Mouse (Mus musculus) kidney, embryonic 15.5 days (tissue): ENCODE results near the gene Ncoa1. TPM values are rescaled to one million over a fixed set of nuclear protein-coding genes. Genes with fewer than 3 reads are reported as not detected.
A peak's percentile ranks its signal among the peaks of the same experiment; 100 is the strongest.

ENCODE experiments used
- ATAC-seq: fragments of 200-750 bp; cut with Nextera tagmentation; replicated peaks from 2 replicates; pipeline ENCODE4 v1.8.0; 2017; ENCODE audit warnings: moderate TSS enrichment; ENCODE audit not compliant: low FRiP score
- H3K27ac ChIP-seq: fragments of 300-500 bp; sonication (generic); 2 replicates; pipeline ENCODE4 v1.5.1; 2015; ENCODE audit warnings: mild to moderate bottlenecking, inconsistent platforms
- H3K27me3 ChIP-seq: fragments of 300-500 bp; sonication (generic); 2 replicates; pipeline ENCODE4 v1.6.1; 2015; ENCODE audit warnings: inconsistent platforms
- H3K36me3 ChIP-seq: fragments of 300-500 bp; sonication (generic); 2 replicates; pipeline ENCODE4 v1.6.1; 2015; ENCODE audit warnings: inconsistent platforms
- H3K4me1 ChIP-seq: fragments of 300-500 bp; sonication (generic); 2 replicates; pipeline ENCODE4 v1.6.1; 2015; ENCODE audit warnings: inconsistent platforms
- H3K4me2 ChIP-seq: fragments of 300-500 bp; sonication (generic); 2 replicates; pipeline ENCODE4 v1.6.1; 2015; ENCODE audit warnings: moderate library complexity, mild to moderate bottlenecking, inconsistent platforms
- H3K4me3 ChIP-seq: fragments of 300-500 bp; sonication (generic); replicated peaks from 2 replicates; pipeline ENCODE4 v1.5.1; 2015; ENCODE audit warnings: mild to moderate bottlenecking, inconsistent platforms
- H3K9ac ChIP-seq: fragments of 300-500 bp; sonication (generic); 2 replicates; pipeline ENCODE4 v1.6.1; 2015; ENCODE audit warnings: mild to moderate bottlenecking, inconsistent platforms
- H3K9me3 ChIP-seq: fragments of 300-500 bp; sonication (generic); replicated peaks from 2 replicates; pipeline ENCODE4 v1.6.1; 2016; ENCODE audit warnings: inconsistent platforms
- WGBS: fragments of 180-500 bp; shearing (Covaris S2); methylation state at CpG from one replicate; pipeline ENCODE4 v1.1.7; 2015; ENCODE audit warnings: mixed read lengths; 5-methylcytosine and 5-hydroxymethylcytosine counted together
- polyA plus RNA-seq: library from polyadenylated mRNA; unstranded; fragments of >200 nt; fragmentation: Nextera tagmentation; extraction: Ambion mirVana; gene quantifications from 2 replicates; pipeline ENCODE4 v1.2.1, GENCODE M21; 2015

Ncoa1 gene
- polyA plus RNA-seq, 1 experiment from 2014 or later, result 6.9 TPM

DNA sequence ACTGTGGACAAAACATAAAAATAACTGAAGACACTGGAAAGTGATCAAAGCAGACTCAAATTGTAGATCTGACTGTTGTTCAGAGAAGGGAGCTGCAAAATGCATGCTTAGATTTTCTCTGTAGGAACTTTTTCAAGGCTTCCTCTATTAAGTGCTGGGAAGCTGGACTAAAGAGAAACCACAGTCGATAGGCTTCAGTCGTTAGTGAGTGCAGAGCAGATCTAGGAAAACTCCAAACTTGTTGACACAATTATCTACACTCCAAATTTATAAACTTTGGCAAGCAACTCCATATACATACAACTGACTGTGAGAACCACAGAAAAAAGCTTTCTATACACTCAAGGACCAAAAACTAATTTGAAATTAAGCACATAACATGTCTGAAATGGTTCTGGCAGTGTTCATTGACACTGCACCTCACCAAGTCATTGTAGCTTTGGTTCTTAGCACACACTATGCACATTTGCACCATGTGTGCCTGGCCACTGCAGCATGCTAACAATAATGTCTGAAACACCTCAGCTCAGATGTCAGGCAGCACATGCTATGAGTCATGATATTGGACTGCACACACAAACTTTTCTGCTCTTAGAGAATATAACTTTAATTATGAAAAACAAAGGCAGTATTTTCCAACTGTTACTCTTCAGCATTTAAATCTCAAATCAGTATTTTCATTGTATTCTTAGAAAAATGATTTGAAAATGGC, 121.8 kb downstream of the Ncoa1 start:
- Histone ChIP-seq H3K9ac (no peak overlapping the region), H3K9me3 (no peaks in the 10 kb centered on the region), H3K36me3 (no peaks in the 10 kb centered on the region), H3K4me2 (no peak overlapping the region), H3K4me1 (no peaks in the 10 kb centered on the region), H3K4me3 (no peak overlapping the region), H3K27ac (no peak overlapping the region), H3K27me3 (no peaks in the 10 kb centered on the region)
- no peak for ATAC-seq
- 66% methylated on average over 2 of the region's 2 CpGs for WGBS

DNA sequence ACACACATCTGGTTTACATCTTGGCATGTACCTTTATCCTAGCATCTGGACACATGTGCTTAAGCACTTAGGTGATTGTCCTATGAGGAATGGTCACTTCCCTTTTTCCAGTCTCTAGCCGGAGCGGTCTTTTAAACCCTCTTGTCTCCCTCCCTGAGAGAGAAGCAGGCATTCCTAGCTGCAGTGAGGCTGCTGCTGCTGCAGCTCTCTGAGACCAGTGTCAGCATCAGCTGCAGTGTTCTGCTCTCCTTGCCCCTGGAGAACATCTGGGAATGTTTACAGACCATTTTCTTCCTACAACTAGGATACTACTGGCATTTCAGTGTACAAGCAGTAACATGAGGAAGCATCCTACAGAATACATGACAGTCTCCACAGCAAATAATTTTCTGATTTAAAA, 133.8 kb downstream of the Ncoa1 start:
- WGBS, result 80% methylated on average over 2 of the region's 2 CpGs
- H3K27ac ChIP-seq, result no peak overlapping the region

DNA sequence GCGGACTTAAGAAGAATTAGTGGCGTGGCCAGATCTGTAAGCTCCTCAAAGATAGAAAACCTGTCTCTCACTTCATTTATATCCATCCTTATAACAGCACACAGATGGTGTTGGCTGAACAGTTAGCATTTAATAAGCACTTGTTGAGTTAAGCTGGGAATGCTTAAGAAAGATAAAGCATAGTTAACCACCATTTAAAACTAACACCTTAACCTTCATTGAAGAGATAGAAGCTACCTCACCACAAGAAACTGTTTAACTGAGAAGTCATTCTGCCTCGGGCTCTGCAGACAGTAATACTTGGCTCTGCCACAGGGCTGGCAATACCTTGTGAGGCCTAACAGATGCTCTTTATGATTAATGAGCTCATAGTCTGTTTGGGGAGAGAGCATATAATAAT, 134.9 kb downstream of the Ncoa1 start:
- H3K4me1 ChIP-seq, result no peaks in the 10 kb centered on the region
- H3K27me3 ChIP-seq, result no peaks in the 10 kb centered on the region
- ATAC-seq, result no peak
- H3K36me3 ChIP-seq, result 0 out of 2 replicates have a peak, but pooled peaks cover 4% of the 10 kb centered on the region
- H3K9me3 ChIP-seq, result no peaks in the 10 kb centered on the region
- no peak overlapping the region for H3K4me2 ChIP-seq
- no peak overlapping the region for H3K27ac ChIP-seq
- H3K4me3 ChIP-seq, result no peak overlapping the region
- 74% methylated on average over 3 of the region's 3 CpGs for WGBS
- H3K9ac ChIP-seq, result no peak overlapping the region

More for the DNA sequence above, 133.8 kb downstream of the Ncoa1 start:
- no peak overlapping the region for H3K9ac ChIP-seq
- no peaks in the 10 kb centered on the region for H3K4me1 ChIP-seq
- H3K9me3 ChIP-seq, result no peaks in the 10 kb centered on the region
- H3K4me2 ChIP-seq, result no peak overlapping the region
- no peaks in the 10 kb centered on the region for H3K36me3 ChIP-seq
- H3K27me3 ChIP-seq, result no peaks in the 10 kb centered on the region
- no peak overlapping the region for H3K4me3 ChIP-seq
- no peak for ATAC-seq

DNA sequence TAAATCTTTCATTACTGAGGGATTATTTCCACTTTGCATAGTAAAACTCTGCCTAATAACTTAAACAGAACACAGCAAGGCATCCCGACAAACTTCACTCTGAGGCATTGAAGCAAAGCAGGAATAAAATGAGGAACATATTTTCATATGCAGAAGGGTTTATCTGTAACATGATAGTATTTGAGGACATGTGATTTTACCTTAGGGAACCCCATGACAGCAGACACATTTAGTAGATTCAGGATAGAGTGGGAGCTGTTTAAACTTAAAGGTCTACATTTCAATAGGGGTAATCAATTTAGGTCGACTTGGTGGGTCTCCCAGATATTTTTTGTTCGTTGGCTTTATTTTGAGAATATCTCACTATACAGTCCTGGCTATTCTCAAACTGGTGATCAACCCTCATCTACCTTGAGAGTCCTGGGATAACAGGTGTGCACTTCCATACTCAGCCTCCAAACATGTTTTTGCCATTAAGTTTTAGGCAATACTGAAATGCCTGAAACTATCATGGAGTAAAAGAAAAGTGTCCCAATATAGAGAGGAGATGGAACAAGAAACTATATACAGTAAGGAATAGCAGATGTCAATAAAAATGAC, 136.6 kb downstream of the Ncoa1 start:
- no peak overlapping the region for H3K9ac ChIP-seq
- WGBS, result 76% methylated on average over 3 of the region's 3 CpGs
- no peaks in the 10 kb centered on the region for H3K27me3 ChIP-seq
- H3K4me2 ChIP-seq, result no peak overlapping the region
- no peak overlapping the region for H3K27ac ChIP-seq
- no peak for ATAC-seq
- no peaks in the 10 kb centered on the region for H3K4me1 ChIP-seq
- H3K4me3 ChIP-seq, result no peak overlapping the region
- no peaks in the 10 kb centered on the region for H3K9me3 ChIP-seq
- 0 out of 2 replicates have a peak, but pooled peaks cover 4% of the 10 kb centered on the region for H3K36me3 ChIP-seq

DNA sequence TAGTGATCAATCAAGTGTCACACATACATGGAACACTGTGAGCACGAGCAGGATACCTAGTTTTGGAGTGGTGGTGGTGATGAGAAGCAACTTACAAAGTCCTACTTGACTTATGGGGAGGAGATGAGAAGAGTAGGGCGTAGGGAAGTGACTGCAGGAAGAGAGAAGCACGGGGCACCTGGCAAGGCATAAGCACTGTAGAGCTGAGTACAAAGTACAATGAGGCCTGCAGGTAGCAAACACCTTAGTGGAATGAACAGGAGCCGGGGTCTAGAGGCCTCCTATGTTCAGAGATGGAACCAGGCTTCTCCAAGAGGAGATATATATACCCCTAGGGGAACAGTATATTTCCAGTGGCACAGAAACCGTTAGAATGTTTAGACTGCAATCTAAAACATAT, 153.4 kb downstream of the Ncoa1 start:
- no peak overlapping the region for H3K4me3 ChIP-seq
- H3K36me3 ChIP-seq, result peaks cover 9% of the 10 kb centered on the region; the same call in 1 of the 2 replicates
- H3K9me3 ChIP-seq, result no peaks in the 10 kb centered on the region
- no peaks in the 10 kb centered on the region for H3K4me1 ChIP-seq
- H3K9ac ChIP-seq, result no peak overlapping the region
- H3K27me3 ChIP-seq, result no peaks in the 10 kb centered on the region
- H3K27ac ChIP-seq, result no peak overlapping the region
- whole genome bisulfite sequencing, result 75% methylated on average over 5 of the region's 5 CpGs
- H3K4me2 ChIP-seq, result no peak overlapping the region
- no peak for ATAC-seq

DNA sequence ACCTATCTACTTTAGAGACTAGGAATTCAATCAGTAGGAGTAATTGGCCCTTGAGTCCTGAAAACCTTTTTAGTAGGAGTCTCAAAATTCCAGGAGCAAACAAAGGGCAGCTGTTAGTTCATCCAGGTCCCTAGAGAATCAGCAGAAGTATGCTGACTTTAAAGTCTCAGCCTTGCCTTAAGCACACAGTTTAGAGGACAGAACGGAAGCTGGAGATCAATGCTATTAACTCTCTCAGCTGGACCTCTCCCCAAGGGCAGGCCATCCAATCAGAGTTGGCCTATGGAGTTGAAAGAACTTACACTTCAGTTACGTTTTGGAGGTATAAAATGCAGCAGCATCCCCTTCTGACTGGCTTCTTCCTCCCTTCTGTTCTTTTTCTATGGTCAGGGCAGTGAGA, 154.8 kb downstream of the Ncoa1 start:
- Histone ChIP-seq H3K27ac (no peak overlapping the region), H3K27me3 (no peaks in the 10 kb centered on the region), H3K4me1 (no peaks in the 10 kb centered on the region), H3K4me3 (no peak overlapping the region), H3K9ac (no peak overlapping the region), H3K9me3 (no peaks in the 10 kb centered on the region), H3K36me3 (peaks cover 9% of the 10 kb centered on the region; the same call in 1 of the 2 replicates), H3K4me2 (no peak overlapping the region)
- 45% methylated on average over 2 of the region's 2 CpGs for WGBS
- ATAC-seq, result no peak

DNA sequence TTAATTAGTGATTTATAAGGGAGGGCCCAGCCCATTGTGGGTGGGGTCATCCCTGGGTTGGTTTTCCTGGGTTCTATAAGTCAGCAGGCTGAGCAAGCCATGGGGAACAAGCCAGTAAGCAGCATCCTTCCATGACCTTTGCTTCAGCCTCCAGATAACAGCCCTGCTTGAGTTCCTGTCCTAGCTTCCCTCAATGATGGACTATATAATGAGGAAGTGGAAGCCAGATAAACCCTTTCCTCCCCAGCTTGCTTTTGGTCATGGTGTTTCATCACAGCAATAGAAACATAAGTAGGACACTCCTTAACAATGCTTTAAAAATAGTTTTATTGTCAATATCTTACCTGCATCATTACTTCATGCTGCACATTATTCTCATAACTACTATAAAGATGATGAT, 163.2 kb downstream of the Ncoa1 start:
- no peak overlapping the region for H3K4me3 ChIP-seq
- no peak overlapping the region for H3K27ac ChIP-seq
- no peaks in the 10 kb centered on the region for H3K4me1 ChIP-seq
- H3K36me3 ChIP-seq, result peaks cover 7% of the 10 kb centered on the region; the same call in 1 of the 2 replicates
- H3K9ac ChIP-seq, result no peak overlapping the region
- H3K27me3 ChIP-seq, result no peaks in the 10 kb centered on the region
- no peaks in the 10 kb centered on the region for H3K9me3 ChIP-seq
- no peak overlapping the region for H3K4me2 ChIP-seq
- no peak for ATAC-seq

DNA sequence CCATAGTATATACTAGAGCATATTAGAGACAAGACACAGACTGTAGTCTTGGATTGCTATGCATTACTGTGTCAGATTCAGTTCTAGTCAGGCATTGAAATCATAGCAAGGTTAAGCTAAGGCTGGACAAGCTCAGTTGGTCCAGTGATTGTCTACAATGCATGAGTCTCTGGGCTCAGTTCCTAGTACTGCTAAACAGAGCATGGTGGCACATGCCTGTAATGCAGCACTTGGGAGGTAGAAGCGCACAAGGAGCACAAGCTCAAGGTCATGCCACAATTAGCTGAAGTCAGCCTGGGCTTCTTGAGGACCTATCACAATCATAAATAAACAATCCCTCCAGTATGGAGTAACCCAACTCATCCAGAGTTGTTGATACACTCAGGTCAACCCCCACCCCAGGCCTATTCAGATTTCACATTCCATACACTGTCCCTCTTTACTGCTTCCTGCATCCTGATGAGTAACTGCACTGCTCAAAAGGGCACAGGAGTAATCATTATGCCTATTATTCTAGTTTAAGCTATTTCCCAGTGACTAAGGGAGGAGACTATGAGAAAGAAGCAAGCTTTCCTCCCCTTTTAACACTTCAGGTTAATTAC, 170.2 kb downstream of the Ncoa1 start:
- ATAC-seq, result peak; percentile 86
- H3K9ac ChIP-seq, result no peak overlapping the region
- no peaks in the 10 kb centered on the region for H3K36me3 ChIP-seq
- H3K27ac ChIP-seq, result no peak overlapping the region
- no peaks in the 10 kb centered on the region for H3K27me3 ChIP-seq
- no peaks in the 10 kb centered on the region for H3K9me3 ChIP-seq
- 0 out of 2 replicates have a peak, but pooled peaks cover 3% of the 10 kb centered on the region for H3K4me1 ChIP-seq
- H3K4me3 ChIP-seq, result no peak overlapping the region
- 42% methylated on average over 1 of the region's 1 CpGs for WGBS
- no peak overlapping the region for H3K4me2 ChIP-seq

DNA sequence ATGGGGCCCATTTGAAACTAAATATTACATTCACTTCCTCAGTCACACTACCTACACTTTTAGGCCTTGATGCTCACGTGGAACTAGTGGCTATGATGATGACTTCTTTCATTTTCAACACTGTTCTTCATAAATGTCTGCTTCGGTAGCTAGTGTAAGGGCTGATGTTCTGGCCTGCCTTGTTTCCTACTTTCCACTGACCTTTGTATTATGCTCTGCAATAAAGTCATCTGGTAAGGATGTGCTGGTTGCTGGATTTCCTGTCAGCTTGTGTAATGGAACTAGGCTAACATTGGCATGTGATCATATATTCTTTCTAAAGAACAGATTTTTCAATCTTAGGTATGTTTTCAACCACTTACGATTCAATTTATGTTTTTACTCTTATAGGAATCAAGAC, 177.7 kb downstream of the Ncoa1 start:
- no peak overlapping the region for H3K4me2 ChIP-seq
- H3K27me3 ChIP-seq, result no peaks in the 10 kb centered on the region
- H3K9ac ChIP-seq, result no peak overlapping the region
- no peak overlapping the region for H3K4me3 ChIP-seq
- peaks cover 15% of the 10 kb centered on the region; the same call in 1 of the 2 replicates for H3K36me3 ChIP-seq
- no peak for ATAC-seq
- no peaks in the 10 kb centered on the region for H3K9me3 ChIP-seq
- WGBS, result 88% methylated on average over 3 of the region's 3 CpGs
- no peaks in the 10 kb centered on the region for H3K4me1 ChIP-seq
- H3K27ac ChIP-seq, result no peak overlapping the region

DNA sequence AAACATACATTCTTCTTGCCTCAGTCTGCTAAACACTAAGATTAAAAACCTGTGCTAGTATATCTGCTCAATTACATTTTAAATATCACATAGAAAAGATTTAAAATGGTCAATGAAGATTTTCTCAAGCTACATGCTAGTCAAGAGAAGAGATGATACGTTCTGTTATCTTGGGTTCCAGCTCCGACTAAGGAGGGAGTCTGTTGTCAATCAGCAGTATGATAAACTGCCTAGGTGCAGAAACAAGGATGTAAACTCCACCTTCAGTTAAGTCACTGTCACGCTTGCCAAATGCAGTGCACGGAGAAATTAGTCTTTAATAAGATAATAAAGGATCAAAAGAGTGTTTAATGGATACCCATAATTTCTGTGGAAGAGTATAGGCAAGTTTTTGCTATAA, 178.4 kb downstream of the Ncoa1 start:
- Histone ChIP-seq H3K4me2 (no peak overlapping the region), H3K27ac (no peak overlapping the region), H3K36me3 (peaks cover 19% of the 10 kb centered on the region; the same call in 1 of the 2 replicates), H3K9me3 (no peaks in the 10 kb centered on the region), H3K9ac (no peak overlapping the region), H3K27me3 (no peaks in the 10 kb centered on the region), H3K4me1 (no peaks in the 10 kb centered on the region), H3K4me3 (no peak overlapping the region)
- 85% methylated on average over 4 of the region's 4 CpGs for WGBS
- no peak for ATAC-seq

DNA sequence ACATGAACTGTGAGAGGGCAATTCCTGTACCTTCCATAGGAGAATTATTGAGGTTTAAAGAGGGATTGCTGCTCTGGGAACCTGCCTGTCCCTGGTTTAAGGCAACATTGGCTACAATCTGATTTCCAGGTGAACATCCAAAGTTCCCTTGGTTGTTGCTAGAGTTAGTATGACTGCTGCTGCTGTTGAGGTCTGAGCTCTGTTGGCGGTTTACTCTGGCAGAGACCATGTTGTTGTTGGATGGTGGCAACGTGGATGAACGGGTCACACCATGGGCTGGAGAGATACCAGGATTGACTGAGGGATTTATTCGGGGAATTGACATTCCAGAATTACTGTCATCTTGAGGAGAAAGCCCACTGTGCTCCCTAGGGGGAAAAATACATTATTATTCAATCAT, 181.1 kb downstream of the Ncoa1 start:
- Histone ChIP-seq H3K9ac (no peak overlapping the region), H3K27ac (no peak overlapping the region), H3K9me3 (no peaks in the 10 kb centered on the region), H3K27me3 (no peaks in the 10 kb centered on the region), H3K4me1 (no peaks in the 10 kb centered on the region), H3K36me3 (peaks cover 19% of the 10 kb centered on the region; the same call in 1 of the 2 replicates), H3K4me3 (no peak overlapping the region), H3K4me2 (no peak overlapping the region)
- WGBS, result 83% methylated on average over 4 of the region's 4 CpGs
- no peak for ATAC-seq

DNA sequence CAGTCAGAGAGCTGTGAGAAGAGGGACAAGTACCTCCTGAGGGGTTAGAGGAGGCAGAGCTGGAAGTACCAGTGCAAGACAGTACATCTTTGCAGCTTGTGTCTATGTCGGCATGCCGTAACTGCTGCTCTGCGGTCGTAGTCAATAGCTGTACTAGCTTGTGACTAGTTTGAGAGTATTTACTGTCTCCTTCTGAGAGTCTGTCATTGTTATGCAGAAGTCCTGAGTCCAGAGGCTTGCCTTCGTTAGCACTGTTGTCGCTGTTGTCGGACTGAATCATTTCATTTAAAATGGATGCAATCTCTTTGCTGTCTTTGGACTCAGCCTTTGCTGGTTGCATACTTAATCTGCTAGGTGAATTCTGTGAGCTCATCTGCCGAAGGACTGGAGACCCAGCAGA, 181.7 kb downstream of the Ncoa1 start:
- no peak for ATAC-seq
- H3K27ac ChIP-seq, result no peak overlapping the region
- WGBS, result 84% methylated on average over 8 of the region's 8 CpGs
- no peak overlapping the region for H3K4me3 ChIP-seq
- no peaks in the 10 kb centered on the region for H3K27me3 ChIP-seq
- no peaks in the 10 kb centered on the region for H3K9me3 ChIP-seq
- H3K4me2 ChIP-seq, result no peak overlapping the region
- H3K36me3 ChIP-seq, result peaks cover 19% of the 10 kb centered on the region; the same call in 1 of the 2 replicates
- no peaks in the 10 kb centered on the region for H3K4me1 ChIP-seq
- no peak overlapping the region for H3K9ac ChIP-seq
